Mouse (Mus musculus): ENCODE results near the gene Dazap1. TPM values are rescaled to one million over a fixed set of nuclear protein-coding genes. Genes with fewer than 3 reads are reported as not detected.

Gene Dazap1
- polyA plus RNA-seq, 1 experiment from 2014 or later, result 21.1 TPM

DNA sequence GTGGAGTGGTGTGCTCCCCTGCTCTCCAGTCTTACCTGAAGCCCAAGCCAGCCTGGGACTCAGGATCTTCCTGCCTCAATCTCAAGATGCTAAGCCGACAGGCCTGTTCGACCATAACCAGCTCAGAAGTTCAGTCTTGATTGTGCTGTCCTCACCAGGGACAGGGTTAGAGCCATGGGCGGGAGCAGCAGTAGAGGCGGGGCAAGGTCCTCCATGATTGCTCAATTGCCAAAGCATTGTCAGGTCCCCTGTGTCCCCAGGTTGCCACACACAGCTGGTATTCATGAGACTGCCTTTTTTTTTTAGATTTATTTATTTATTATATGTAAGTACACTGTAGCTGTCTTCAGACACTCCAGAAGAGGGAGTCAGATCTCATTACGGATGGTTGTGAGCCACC, 15.0 kb downstream of the Dazap1 start:
- H3K4me1 ChIP-seq (ENCODE audit: control insufficient read depth, low read depth, low read length), result peaks cover 26% of the 10 kb centered on the region
- no peaks in the 10 kb centered on the region for H3K27me3 ChIP-seq (ENCODE audit: control insufficient read depth, insufficient read depth, low read depth, low read length)
- no peak overlapping the region for H3K4me2 ChIP-seq (ENCODE audit: low read depth, low read length)
- peak overlapping the region; percentile 38; the same call in 1 of the 2 replicates for H3K27ac ChIP-seq (ENCODE audit: low read length)
- peak; percentile 59 for ATAC-seq (ENCODE audit: low read depth)
- H3K36me3 ChIP-seq (ENCODE audit: control insufficient read depth, insufficient read depth), result peaks cover 70% of the 10 kb centered on the region
- 54% methylated on average over 4 of the region's 5 CpGs for WGBS (ENCODE audit: insufficient replicate concordance)
- H3K4me3 ChIP-seq (ENCODE audit: low read depth, low read length), result no peak overlapping the region
- H3K9me3 ChIP-seq (replicated peaks; ENCODE audit: control insufficient read depth, low read length), result no peaks in the 10 kb centered on the region
- no peak overlapping the region for H3K9ac ChIP-seq (ENCODE audit: low read depth, low read length)

DNA sequence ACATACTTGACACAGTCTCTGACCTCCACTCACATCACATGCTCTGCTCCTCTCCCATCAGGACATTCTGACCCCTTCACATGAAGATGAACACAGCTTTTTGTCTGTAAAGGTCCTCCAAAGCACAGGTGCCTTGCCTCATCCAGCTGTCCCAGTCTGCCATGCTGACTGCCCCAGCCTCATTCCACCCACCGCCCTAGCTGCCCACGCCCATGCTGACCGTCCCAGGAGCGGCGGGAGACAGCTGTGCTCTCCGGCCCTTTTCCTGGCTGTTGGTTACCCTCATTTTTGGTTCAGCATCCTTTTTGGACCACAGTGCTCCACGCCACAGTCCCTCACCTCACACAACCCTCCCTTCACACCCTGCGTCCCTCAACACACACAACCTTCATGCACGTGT, 17.1 kb downstream of the Dazap1 start:
- Histone ChIP-seq H3K4me1 (ENCODE audit: control insufficient read depth, low read depth, low read length) (peaks cover 14% of the 10 kb centered on the region), H3K36me3 (ENCODE audit: control insufficient read depth, insufficient read depth) (peaks cover 73% of the 10 kb centered on the region), H3K4me2 (ENCODE audit: low read depth, low read length) (no peak overlapping the region), H3K9me3 (replicated peaks; ENCODE audit: control insufficient read depth, low read length) (no peaks in the 10 kb centered on the region), H3K27ac (ENCODE audit: low read length) (no peak overlapping the region), H3K9ac (ENCODE audit: low read depth, low read length) (no peak overlapping the region), H3K4me3 (ENCODE audit: low read depth, low read length) (no peak overlapping the region), H3K27me3 (ENCODE audit: control insufficient read depth, insufficient read depth, low read depth, low read length) (no peaks in the 10 kb centered on the region)
- no peak for ATAC-seq (ENCODE audit: low read depth)
- WGBS (ENCODE audit: insufficient replicate concordance), result 92% methylated on average over 9 of the region's 9 CpGs

DNA sequence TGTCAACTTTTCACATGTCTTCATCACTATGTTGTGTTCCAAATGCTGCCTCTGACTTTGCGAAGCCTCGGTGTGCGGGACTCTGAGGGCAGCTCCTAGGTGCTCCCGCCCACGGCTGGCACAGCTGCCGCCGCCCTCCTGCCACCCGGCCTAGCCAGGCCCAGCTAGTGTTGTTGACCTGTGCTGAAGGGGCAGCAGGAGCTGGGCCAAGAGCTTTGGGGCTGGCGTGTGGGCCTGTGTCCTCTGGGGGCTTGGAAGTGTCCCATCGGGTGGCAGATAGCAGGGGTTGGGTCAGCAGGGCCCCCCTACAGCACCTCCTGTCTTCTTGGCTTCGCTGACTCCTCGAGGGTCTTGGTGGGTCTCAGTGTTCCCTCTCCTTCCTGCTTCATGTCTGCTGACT, 18.0 kb downstream of the Dazap1 start:
- no peak for ATAC-seq (ENCODE audit: low read depth)
- Histone ChIP-seq H3K4me3 (ENCODE audit: low read depth, low read length) (no peak overlapping the region), H3K27me3 (ENCODE audit: control insufficient read depth, insufficient read depth, low read depth, low read length) (no peaks in the 10 kb centered on the region), H3K4me1 (ENCODE audit: control insufficient read depth, low read depth, low read length) (peaks cover 11% of the 10 kb centered on the region), H3K4me2 (ENCODE audit: low read depth, low read length) (no peak overlapping the region), H3K27ac (ENCODE audit: low read length) (no peak overlapping the region), H3K9ac (ENCODE audit: low read depth, low read length) (no peak overlapping the region), H3K36me3 (ENCODE audit: control insufficient read depth, insufficient read depth) (peaks cover 73% of the 10 kb centered on the region), H3K9me3 (replicated peaks; ENCODE audit: control insufficient read depth, low read length) (no peaks in the 10 kb centered on the region)
- 86% methylated on average over 12 of the region's 12 CpGs for WGBS (ENCODE audit: insufficient replicate concordance)

DNA sequence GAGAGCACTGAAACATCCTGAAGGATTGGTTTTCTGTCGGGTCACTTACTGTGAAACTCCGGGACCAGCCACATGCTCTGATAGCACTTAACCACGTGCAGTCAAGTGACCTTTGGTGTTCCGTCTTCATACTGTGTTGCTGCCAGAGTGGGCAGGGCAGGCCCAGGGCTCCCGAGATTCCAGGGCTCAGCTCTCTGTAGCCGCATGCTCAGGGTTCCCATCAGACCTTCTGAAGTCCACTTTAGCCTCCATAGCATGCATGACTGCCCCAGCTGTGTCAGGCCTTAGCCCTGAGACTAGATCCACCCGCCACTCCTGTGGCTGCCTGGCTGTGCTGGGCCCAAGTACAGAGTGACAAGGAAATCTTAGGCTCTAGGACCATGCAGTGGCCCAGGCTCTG, 20.0 kb downstream of the Dazap1 start:
- H3K27ac ChIP-seq (ENCODE audit: low read length), result peak overlapping the region; percentile 23; the same call in 1 of the 2 replicates
- H3K4me3 ChIP-seq (ENCODE audit: low read depth, low read length), result no peak overlapping the region
- no peak overlapping the region for H3K4me2 ChIP-seq (ENCODE audit: low read depth, low read length)
- H3K27me3 ChIP-seq (ENCODE audit: control insufficient read depth, insufficient read depth, low read depth, low read length), result no peaks in the 10 kb centered on the region
- peaks cover 7% of the 10 kb centered on the region for H3K4me1 ChIP-seq (ENCODE audit: control insufficient read depth, low read depth, low read length)
- no peaks in the 10 kb centered on the region for H3K9me3 ChIP-seq (replicated peaks; ENCODE audit: control insufficient read depth, low read length)
- no peak overlapping the region for H3K9ac ChIP-seq (ENCODE audit: low read depth, low read length)
- peaks cover 72% of the 10 kb centered on the region for H3K36me3 ChIP-seq (ENCODE audit: control insufficient read depth, insufficient read depth)
- peak; percentile 30; the same call in 1 of the 2 replicates for ATAC-seq (ENCODE audit: low read depth)
- WGBS (ENCODE audit: insufficient replicate concordance), result 67% methylated on average over 7 of the region's 7 CpGs

DNA sequence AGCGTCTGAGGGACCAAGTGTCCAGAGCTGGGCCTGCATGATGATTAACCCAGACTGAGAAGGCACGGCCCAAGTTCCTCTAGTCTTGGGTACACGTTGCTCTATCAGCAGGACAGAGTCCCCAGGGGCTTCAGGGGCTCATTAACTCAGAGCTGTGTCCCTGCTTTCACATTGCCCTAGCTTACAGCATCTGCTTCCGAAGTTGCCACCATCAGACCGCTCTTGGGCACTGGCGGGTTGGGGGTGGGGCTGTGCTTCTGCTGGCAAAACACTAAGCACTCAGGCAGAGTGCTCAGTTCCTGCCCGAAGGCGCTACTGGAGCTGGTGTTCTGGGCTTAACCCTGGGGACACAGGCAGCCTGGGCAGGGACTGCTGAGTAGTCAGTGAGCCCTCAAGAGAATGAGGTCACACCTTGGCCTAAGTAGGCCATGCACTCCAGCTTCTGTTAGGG, 20.7 kb downstream of the Dazap1 start:
- peak; percentile 14; the same call in 1 of the 2 replicates for ATAC-seq (ENCODE audit: low read depth)
- Histone ChIP-seq H3K36me3 (ENCODE audit: control insufficient read depth, insufficient read depth) (peaks cover 73% of the 10 kb centered on the region), H3K9ac (ENCODE audit: low read depth, low read length) (no peak overlapping the region), H3K9me3 (replicated peaks; ENCODE audit: control insufficient read depth, low read length) (no peaks in the 10 kb centered on the region), H3K27me3 (ENCODE audit: control insufficient read depth, insufficient read depth, low read depth, low read length) (no peaks in the 10 kb centered on the region), H3K27ac (ENCODE audit: low read length) (peak overlapping the region; percentile 2), H3K4me3 (ENCODE audit: low read depth, low read length) (no peak overlapping the region), H3K4me2 (ENCODE audit: low read depth, low read length) (no peak overlapping the region), H3K4me1 (ENCODE audit: control insufficient read depth, low read depth, low read length) (peaks cover 7% of the 10 kb centered on the region)
- 80% methylated on average over 8 of the region's 8 CpGs for WGBS (ENCODE audit: insufficient replicate concordance)

DNA sequence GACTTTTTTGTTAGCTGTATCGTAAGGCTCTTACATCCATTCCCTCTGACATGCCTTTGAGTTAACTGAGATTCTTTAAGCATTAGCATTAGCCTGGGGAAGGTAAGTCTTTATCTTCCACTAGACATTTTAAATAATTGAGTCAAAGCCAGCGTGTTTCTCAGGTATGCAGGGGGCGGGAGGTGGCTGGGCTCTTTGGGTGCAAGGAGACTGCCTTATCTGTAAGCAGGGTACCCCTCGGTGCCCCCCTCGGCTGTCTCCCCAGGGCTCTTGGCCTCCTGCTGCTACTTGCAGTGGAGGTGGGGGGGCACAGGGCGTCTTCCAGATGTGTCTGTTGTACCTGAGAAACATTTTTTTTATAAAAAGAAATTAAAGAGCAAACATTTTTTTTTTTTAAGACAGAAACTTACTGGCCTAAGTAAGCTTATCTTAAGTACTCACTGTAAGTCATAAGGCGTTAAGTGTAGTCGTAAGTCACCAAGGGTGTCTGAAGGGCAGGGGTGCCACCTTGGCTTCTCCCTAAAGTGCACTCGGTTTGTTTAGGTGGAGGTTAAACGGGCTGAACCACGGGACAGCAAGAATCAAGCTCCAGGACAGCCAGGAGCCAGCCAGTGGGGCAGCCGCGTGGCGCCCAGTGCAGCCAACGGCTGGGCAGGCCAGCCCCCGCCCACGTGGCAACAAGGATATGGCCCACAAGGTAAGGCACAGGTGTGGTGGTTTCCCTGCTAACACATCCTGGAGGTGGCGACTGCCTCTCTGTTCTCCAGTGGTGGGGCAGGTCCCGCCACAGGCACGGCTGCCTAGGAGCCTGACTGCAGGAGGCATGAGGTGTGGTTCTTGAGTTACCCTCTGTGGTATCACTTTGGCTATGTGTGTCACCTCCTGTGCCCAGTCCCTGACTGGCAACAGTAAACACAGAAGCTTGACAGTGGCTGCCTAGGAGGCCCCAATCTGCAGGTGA, 21.5 kb downstream of the Dazap1 start:
- Histone ChIP-seq H3K4me3 (ENCODE audit: low read depth, low read length) (no peak overlapping the region), H3K27me3 (ENCODE audit: control insufficient read depth, insufficient read depth, low read depth, low read length) (no peaks in the 10 kb centered on the region), H3K27ac (ENCODE audit: low read length) (no peak overlapping the region), H3K36me3 (ENCODE audit: control insufficient read depth, insufficient read depth) (peaks cover 72% of the 10 kb centered on the region), H3K4me1 (ENCODE audit: control insufficient read depth, low read depth, low read length) (peaks cover 7% of the 10 kb centered on the region), H3K9ac (ENCODE audit: low read depth, low read length) (no peak overlapping the region), H3K4me2 (ENCODE audit: low read depth, low read length) (no peak overlapping the region), H3K9me3 (replicated peaks; ENCODE audit: control insufficient read depth, low read length) (no peaks in the 10 kb centered on the region)
- 77% methylated on average over 20 of the region's 20 CpGs for WGBS (ENCODE audit: insufficient replicate concordance)
- no peak for ATAC-seq (ENCODE audit: low read depth)

DNA sequence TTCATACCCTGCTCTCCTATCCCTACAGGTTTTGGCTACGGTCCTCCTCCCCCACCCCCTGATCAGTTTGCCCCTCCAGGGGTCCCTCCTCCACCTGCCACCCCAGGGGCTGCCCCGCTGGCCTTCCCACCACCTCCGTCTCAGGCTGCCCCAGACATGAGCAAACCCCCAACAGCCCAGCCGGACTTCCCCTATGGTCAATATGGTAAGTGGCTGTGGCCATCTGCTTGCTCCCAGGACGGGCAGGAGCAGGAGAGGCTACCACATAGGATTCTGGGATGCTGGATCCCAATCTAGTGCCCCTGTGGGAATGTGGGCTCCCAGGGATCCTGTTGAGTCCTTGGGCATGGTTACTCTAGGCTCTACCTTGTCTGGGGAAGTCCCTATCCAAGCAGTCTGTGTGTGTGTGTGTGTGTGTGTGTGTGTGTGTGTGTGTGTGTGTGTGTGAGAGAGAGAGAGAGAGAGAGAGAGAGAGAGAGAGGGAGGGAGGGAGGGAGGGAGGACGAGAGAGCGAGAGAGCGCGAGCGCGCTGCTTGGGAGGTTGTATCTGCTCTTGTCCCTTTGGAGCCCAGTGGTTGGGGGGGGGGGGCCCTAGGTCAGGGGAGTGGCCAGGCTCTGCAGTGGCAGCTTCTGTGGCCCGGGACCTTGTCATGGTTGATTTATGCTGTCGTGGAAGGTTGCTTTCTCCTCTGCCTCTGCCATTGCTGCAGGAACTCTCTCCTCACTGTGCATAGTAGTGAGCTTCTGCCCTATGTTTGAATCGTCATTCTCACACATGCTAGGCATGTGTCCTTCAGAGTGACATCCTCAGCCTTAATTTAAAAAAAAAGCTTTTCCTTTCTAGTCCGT, 24.2 kb downstream of the Dazap1 start:
- Histone ChIP-seq H3K4me2 (ENCODE audit: low read depth, low read length) (no peak overlapping the region), H3K36me3 (ENCODE audit: control insufficient read depth, insufficient read depth) (peaks cover 56% of the 10 kb centered on the region), H3K27ac (ENCODE audit: low read length) (no peak overlapping the region), H3K9me3 (replicated peaks; ENCODE audit: control insufficient read depth, low read length) (no peaks in the 10 kb centered on the region), H3K4me1 (ENCODE audit: control insufficient read depth, low read depth, low read length) (peaks cover 7% of the 10 kb centered on the region), H3K4me3 (ENCODE audit: low read depth, low read length) (no peak overlapping the region), H3K27me3 (ENCODE audit: control insufficient read depth, insufficient read depth, low read depth, low read length) (no peaks in the 10 kb centered on the region), H3K9ac (ENCODE audit: low read depth, low read length) (no peak overlapping the region)
- ATAC-seq (ENCODE audit: low read depth), result no peak
- WGBS (ENCODE audit: insufficient replicate concordance), result 71% methylated on average over 15 of the region's 15 CpGs

DNA sequence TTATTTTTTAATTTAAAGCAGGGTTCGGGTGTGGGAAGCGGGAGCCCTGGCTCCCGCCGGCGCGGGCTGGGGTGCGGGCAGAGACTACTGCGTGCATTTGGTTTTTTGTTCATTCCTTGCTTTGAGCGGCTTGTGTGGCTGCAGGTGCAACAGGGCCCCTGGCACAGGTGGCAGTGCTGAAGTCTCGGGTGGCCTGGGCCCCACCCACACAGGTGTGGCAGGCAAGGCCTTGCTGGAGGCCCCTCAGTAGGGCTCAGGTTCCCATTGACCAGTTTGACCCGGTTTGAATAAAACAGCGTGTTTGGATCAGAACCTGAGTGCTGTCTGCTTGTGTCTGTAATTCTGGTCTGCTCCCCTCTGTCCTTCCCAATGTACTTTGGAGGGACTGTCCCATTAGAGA, 26.8 kb downstream of the Dazap1 start:
- Histone ChIP-seq H3K4me3 (ENCODE audit: low read depth, low read length) (no peak overlapping the region), H3K9me3 (replicated peaks; ENCODE audit: control insufficient read depth, low read length) (no peaks in the 10 kb centered on the region), H3K9ac (ENCODE audit: low read depth, low read length) (no peak overlapping the region), H3K36me3 (ENCODE audit: control insufficient read depth, insufficient read depth) (peaks cover 45% of the 10 kb centered on the region), H3K4me1 (ENCODE audit: control insufficient read depth, low read depth, low read length) (peaks cover 4% of the 10 kb centered on the region), H3K27me3 (ENCODE audit: control insufficient read depth, insufficient read depth, low read depth, low read length) (no peaks in the 10 kb centered on the region), H3K4me2 (ENCODE audit: low read depth, low read length) (no peak overlapping the region), H3K27ac (ENCODE audit: low read length) (no peak overlapping the region)
- WGBS (ENCODE audit: insufficient replicate concordance), result 89% methylated on average over 12 of the region's 12 CpGs
- ATAC-seq (ENCODE audit: low read depth), result no peak
